Mouse (Mus musculus) cerebellum, adult 11-12 months (tissue): ENCODE measurements around the gene Tmem233.

Experiments used
- DNase-seq: peaks from one replicate; pipeline ENCODE4 v3.0.0; 2022

Tmem233 gene

DNA sequence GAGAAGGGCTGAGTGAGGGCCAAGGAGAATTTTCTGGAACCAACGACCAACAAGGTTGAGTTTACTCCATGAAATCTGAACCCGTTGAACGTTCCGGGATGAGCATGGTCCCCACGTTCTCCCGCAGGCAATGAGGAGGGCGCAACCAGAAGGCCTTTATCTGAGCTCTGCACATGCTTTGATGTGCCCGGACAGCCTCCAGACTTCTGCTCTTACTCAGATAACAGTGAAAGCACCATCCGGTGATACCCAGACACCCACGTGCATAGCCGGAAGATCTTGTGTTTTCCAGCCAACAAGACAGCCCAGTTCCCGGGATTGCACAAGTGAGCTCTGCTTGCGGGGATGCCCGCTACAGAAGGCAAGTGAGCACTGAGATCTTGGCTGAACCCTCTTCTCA, 56.5 kb downstream of the Tmem233 start:
- no peak for DNase-seq

DNA sequence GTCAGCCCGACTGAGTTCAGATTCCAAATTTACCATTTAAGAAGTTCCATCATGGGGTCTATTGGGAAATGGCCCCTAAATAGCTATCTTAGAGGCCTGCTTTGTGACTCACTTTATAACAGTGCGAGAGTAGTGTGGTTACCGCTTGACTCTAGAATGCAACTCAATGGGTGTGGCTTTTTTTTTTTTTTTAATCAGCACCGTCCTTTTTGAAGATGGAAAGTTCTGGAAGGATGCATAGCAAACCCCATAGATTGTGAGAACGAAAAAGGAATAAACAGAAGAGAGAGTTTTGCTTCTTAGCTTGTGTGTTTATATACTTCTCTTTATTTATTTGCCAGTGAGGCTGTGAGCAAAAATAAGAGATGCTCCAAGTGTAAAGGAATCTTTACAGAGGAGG, 56.9 kb downstream of the Tmem233 start:
- DNase-seq: no peak

DNA sequence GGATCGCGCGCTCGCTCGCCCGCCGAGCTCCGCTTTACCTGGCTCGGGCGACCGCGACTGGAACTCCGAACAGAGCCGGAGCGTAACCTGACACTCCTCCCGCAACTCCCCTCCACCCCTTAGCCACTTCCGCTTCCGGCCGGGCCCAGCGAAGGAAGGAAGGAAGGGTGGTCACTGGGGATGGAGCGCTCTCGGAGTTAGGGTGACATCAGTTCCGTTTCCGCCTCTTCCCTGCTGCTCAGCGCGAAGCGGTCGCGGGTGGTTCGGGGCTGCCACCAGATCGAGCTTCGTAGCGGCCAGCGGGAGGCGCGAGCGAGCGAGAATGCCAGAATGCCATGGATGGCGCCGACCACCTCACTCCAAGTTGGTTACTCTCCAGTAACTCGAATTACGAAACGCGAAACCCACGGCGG, 58.7 kb downstream of the Tmem233 start, which contains the start of gene Prkab1:
Gene Prkab1, minus strand, starts transcription at position 182 of the 413 bp plus-strand sequence.
- DNase-seq: peak; percentile 91

GRCm38 (mm10) chr5:116023821-116024284, 59.2 kb downstream of the Tmem233 start:
- DNase-seq: no peak

GRCm38 (mm10) chr5:116023251-116023661, 59.8 kb downstream of the Tmem233 start:
- DNase-seq: no peak

DNA sequence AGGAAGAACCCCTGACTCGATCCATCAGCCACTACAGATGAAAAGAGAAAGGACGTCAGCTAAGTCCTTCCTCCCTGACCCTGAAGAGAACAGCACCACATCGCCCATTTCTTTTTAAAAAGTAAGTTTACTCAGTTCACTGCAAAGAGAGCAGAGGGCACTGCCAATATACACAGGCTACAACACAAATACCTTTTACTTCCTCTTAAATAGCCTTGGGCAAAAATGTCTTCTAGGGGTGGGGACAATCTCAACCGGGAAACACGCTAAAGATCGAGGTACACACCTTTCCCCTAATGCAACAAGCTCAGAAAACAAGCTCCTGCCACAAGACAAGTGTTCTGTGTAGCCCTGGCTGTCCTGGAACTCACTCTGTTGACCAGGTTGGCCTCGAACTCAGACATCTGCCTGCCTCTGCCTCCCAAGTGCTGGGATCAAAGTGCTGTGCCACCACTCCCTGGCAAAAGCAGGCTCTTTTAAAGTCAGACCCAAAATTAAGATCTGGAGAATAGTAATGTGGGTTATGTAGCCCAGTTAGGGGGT, 60.3 kb downstream of the Tmem233 start:
- no peak for DNase-seq

- DNase-seq: no peak
Observed at GRCm38 (mm10) chr5:116022131-116022530, 60.9 kb downstream of the Tmem233 start.

GRCm38 (mm10) chr5:116021552-116021951, 61.5 kb downstream of the Tmem233 start:
- no peak for DNase-seq

GRCm38 (mm10) chr5:116019371-116019770, 63.7 kb downstream of the Tmem233 start:
- DNase-seq: no peak

- DNase-seq: no peak
Observed at GRCm38 (mm10) chr5:116018784-116019183, 64.3 kb downstream of the Tmem233 start.

DNA sequence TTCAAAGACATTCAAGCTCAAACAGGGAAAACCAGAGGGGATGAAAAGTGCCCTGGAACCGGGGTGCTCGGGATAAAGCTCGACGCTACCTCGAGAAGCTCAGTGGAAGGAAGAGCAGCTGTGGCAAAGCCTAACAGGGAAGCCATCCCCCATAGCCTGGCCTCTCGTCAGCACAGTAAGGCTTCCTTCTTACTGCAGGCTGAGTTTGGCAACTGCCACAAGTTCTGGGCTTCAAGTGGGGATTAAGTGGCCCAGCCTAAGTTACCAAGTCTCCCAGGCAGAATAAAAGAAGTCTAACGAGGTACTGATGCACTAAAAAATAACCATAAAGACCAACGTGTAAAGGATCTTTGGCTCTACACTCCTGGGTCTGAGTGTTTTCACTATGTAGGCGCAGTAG, 64.8 kb downstream of the Tmem233 start:
- no peak for DNase-seq

DNA sequence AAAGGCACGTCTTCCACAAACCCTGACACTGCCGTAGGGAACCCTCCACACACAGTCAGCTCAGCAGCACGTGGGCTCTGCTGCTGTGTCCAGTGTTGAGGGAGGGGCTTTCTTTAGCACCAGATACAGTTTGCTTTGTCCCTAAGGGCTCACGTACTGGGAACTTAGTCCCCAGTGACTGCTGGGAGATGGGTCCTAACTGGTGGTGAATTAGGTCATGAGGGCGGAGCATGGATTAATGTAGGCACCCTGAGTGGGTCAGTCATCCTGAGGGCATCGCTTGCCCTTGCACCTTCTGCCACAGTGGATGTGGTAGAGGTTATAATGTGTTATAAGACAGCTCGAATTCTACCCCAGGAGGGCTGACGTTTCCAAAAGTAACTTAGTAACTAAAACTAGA, 65.7 kb downstream of the Tmem233 start:
- no peak for DNase-seq

- no peak for DNase-seq
Observed at GRCm38 (mm10) chr5:116016542-116016941, 66.5 kb downstream of the Tmem233 start.

DNA sequence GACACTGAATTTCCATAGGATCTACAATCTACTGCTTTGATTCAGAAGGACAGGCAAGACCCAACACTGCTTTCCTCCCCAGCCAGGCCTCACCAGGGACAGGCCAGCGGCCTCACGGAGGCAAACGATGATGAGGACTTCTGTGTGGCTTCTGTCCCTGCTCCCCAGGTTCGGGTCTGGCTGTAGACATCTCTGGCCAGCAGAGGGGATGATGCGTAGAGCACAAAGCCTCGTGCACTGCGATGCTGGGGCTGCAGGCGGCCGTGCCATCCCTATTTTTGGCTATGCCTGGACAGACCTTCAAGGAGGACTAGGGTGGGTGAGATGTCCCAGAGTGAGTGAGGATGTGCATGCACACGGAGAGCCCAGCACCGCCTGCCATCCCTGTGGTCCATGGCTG, 68.8 kb downstream of the Tmem233 start:
- no peak for DNase-seq

GRCm38 (mm10) chr5:116013821-116014220, 69.2 kb downstream of the Tmem233 start:
- DNase-seq: no peak

- no peak for DNase-seq
Observed at GRCm38 (mm10) chr5:116012503-116012902, 70.5 kb downstream of the Tmem233 start.

GRCm38 (mm10) chr5:116011700-116012099, 71.3 kb downstream of the Tmem233 start:
- DNase-seq: no peak

DNA sequence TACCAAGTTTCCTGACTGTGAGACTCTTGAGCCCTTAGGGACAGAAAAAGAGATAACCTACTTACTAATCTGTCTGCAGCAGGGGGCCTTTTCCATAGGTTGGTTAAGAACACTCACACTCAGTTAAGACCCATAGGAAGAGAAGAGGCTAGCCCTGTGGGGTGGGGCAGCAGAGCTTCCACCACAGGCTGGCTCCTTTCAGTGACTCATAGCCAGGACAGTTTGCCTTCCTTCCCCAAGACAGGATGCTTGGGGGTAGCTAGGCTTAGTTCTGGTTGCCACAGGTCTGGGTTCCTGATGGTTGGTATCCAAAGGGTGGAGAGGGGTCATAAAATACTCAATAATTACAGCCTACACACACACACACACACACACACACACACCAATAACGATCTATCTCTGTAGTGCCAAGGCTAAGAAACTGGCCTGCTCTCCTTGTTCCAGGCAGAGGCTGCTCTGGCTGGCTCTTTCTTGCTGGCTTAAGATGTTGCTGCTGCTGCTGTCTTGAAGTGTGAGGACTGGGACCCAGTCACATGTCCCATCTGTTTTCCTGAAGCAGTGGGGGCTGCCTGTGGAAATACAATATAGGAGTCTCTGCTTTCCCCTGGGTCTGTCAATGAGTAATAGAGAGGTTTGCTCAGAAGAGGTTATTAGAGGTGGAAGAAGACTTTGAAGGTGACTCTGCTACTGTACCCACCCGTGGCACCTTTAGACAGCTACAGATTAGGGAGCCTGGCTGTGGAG, 73.0 kb downstream of the Tmem233 start:
- no peak for DNase-seq

DNA sequence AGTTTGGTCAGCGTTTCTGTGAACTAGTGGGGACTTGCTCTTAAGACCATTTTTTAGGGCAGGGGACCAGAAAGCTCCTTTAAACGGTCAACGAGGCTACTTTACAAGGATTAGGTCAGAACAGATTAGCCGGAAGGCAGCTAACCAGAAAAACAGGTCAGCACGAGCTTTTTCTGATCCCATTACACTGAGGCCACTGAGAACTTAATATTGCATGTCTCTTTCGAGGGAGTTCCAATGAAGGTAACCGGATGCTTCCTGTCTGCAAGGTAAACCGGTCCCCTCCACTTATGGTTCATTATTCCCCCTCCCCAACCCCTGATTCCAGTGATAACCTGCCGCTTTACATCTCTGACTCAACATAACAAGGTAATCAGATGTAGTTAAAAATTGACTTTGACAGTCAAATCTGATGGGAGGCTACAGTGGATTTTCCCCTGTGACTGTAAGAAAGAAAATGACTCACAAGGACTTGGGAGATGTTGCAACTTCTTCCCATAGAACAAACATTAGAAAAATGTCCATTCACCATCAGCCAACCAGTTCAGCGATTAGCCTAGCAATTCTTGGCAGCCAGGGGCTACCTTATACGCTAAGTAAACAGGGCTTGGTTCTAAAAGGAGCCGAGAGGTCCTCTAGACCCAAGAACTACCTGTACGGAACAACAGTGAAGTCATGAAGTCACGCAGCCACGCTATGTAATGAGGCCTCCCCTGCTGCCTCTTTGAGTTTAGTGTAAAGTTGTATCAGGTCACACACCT, 73.8 kb downstream of the Tmem233 start:
- no peak for DNase-seq

GRCm38 (mm10) chr5:116007723-116008122, 75.3 kb downstream of the Tmem233 start:
- no peak for DNase-seq

- DNase-seq: no peak
Observed at GRCm38 (mm10) chr5:116006324-116007099, 76.5 kb downstream of the Tmem233 start.

DNA sequence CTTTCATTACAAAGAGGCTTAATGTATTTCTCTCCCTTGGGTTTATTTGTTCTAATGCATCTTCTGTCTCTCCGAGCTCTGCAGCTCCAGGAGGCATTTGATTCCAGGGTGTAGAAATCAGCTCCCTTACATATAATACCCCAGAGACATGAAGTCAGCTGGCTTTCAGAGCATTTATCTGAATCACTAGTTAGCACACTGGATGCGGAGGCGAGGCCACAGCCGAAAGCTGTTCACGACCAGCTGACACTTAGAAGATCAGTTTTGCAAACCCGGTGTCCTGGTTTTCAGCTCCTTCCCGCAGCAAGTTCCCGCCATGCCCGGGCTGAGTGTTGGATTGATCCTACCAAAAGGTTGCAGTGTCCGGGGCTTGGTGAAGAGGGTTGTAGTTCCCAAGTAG, 78.8 kb downstream of the Tmem233 start:
- no peak for DNase-seq

DNA sequence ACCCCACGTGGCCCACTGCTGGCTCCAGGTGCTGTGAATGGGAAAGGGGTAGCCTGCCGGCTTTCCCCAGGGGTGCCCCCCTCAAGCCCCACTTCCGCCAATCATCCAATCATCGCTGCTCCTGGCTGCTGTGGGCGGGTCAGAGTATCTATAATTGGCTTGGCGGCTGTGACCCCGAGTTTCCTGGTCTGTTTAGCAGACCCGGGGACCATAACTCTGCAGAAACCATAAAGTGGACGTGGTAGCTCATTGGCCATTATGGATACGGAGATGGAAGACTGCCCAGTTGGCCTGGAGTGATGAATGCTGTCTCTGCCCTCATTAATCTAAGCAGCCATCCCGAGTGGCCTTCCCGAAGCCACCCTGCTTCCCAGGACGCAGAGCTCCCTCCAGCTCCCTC, 79.2 kb downstream of the Tmem233 start:
- no peak for DNase-seq
